Mouse (Mus musculus) CD8-positive naive resting alpha-beta T cell, adult 57 days (primary cell): ENCODE results near the gene Aire. TPM values are rescaled to one million over a fixed set of nuclear protein-coding genes. Genes with fewer than 3 reads are reported as not detected.

Experiments used
- total RNA-seq: library from RNA; stranded (reverse); gene quantifications from one replicate; pipeline ENCODE4 v1.2.4, GENCODE M21; 2023

Aire gene
- total RNA-seq = 0.61 TPM

DNA sequence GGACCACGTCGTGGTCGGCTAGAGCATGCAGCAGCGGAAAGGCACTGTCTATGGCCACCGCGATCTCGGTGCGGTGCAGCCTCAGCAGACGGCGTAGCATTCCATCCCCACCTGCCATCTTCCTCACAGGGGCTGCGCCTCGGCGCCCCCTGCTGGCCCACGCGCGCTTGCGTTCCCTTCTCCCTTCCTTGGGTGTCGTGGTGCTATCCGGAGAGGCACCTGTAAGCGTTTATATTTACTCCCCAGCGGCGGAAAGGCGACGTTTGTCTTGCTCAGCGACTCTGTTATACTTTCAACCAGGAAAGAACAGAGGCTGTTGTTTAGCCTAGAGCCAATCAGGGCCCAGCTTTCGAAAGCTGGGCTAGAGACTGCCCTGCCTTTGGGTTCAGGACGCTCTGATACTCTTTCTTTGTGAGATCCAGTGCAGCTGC is at the start of gene Aire:
TSS of gene Aire (minus strand) at position 205 of the 431 bp plus-strand sequence.

DNA sequence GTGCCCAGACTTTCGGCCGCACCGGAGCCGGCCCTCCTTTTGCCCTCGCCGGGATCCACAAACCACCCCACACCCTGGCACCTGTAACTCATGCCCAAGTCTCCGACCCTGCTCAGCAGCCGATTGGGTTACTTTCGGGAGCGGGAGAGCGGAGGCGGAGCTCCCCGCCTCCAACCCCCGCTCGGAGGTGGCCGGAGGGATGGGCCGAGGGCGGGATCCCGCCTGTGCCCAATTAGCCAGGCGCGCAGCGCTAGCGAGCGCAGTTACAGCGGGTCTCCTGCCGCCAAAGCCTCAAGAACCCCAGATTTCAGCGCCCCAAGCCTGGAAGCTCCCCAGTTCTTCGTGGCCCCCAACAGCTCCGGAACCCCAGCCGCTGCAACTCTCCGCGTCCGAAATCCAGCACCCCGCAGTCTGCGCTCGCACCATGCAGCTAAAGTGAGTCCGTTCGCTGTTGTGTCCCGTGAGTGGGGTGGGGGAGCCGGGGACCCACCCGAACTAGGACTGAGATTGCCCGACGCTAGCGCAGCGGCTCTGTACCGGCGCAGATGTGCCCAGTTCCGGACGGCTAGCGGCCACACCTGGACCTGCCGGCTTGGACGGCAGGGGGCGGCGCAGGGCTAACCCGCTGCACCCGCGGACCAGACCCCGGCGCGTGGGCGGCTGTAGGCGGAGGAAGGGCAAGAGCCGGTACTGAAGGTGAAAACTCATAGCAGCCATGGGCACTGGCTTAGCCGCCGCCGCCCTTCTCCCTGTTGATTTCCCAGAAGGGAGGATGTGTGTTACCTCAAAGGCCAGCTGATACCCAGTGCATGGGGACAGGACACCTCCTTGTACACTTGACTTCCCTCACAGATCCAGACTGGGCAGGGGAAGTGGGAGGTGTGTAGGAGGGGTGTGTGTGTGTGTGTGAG is 25.9 kb upstream of the Aire start, which contains the start of gene Icosl:
TSS of gene Icosl (plus strand) at position 202 of the 911 bp plus-strand sequence.

DNA sequence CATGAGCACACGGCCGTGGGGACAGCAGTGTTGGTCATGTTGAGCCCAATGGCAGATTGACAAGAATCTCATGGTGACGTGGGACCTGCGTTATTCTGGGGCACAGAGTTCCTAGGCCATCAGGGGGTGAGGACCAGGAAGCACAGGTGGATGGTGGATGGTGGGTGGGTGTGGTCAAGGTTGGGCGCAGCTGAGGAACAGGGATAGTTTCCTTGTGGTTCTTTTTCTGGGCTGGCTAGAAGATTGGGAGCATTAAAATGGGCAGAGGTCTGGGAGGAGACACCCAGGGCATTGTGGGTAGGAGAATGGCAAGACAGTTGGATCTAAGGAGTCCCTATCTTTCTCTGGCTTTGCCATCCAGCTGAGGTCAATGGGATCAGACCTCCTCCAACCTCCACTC is 1.8 kb downstream of the Aire start, which contains the start of gene Dnmt3l:
TSS of gene Dnmt3l (plus strand) at position 301 of the 400 bp plus-strand sequence.

DNA sequence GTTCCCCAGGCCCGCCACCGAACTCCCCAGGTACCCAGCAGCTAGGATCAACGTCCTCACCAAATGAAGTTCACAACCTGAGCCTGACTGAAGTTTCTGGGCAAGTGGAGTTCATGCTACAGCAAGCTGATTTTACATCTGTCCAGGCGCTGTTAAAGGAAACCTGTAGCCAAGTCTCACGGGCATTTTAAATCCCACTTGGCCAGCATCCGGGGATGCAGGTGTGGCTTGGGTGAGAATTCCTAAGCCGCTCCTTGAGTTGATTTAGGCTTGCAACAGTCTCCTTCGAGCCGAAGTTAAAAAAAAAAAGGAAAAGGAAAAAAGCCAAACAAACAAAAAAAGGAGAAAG is 33.5 kb downstream of the Aire start, which contains the start of gene Pfkl:
TSS of gene Pfkl (minus strand) at position 139 of the 349 bp plus-strand sequence.

Other genes starting within 250 kb of the Aire start
- not detected for gene Gm9639, start 248.5 kb downstream of the Aire start, total RNA-seq
- not detected for gene Gm19668, start 244.5 kb downstream of the Aire start, total RNA-seq
- not detected for gene Gm9507, start 231.8 kb downstream of the Aire start, total RNA-seq
- not detected for gene Gm2696, start 228.9 kb downstream of the Aire start, total RNA-seq
- gene Krtap10-4, start 216.5 kb downstream of the Aire start, total RNA-seq = not detected
- not detected for gene Krtap10-10, start 207.7 kb downstream of the Aire start, total RNA-seq
- gene Gm36176, start 196.8 kb downstream of the Aire start, total RNA-seq = not detected
- gene Gm10318, start 190.8 kb downstream of the Aire start, total RNA-seq = not detected
- gene Gm3285, start 181.6 kb downstream of the Aire start, total RNA-seq = not detected
- gene Lrrc3, start 141.1 kb downstream of the Aire start, total RNA-seq = not detected
- gene Trpm2, start 73.0 kb downstream of the Aire start, total RNA-seq = 2.8 TPM
- 10.4 TPM for gene 1810043G02Rik, start 65.1 kb downstream of the Aire start, total RNA-seq
- 64.9 TPM for gene Pfkl, start 33.5 kb downstream of the Aire start, total RNA-seq
- gene Dnmt3l, start 1.7 kb downstream of the Aire start, total RNA-seq = not detected
- 13.0 TPM for gene Icosl, start 25.7 kb upstream of the Aire start, total RNA-seq
- gene D10Jhu81e, start 126.2 kb upstream of the Aire start, total RNA-seq = 48.0 TPM
- gene Pwp2, start 141.5 kb upstream of the Aire start, total RNA-seq = 32.0 TPM
- gene Trappc10, start 201.0 kb upstream of the Aire start, total RNA-seq = 67.5 TPM